Mouse (Mus musculus) right cerebral cortex, postnatal 4 days (tissue): ENCODE measurements around the gene 4930412O13Rik.

Experiments
- DNase-seq: peaks from one replicate; pipeline ENCODE4 v3.0.0-alpha.2; 2022

4930412O13Rik gene

DNA sequence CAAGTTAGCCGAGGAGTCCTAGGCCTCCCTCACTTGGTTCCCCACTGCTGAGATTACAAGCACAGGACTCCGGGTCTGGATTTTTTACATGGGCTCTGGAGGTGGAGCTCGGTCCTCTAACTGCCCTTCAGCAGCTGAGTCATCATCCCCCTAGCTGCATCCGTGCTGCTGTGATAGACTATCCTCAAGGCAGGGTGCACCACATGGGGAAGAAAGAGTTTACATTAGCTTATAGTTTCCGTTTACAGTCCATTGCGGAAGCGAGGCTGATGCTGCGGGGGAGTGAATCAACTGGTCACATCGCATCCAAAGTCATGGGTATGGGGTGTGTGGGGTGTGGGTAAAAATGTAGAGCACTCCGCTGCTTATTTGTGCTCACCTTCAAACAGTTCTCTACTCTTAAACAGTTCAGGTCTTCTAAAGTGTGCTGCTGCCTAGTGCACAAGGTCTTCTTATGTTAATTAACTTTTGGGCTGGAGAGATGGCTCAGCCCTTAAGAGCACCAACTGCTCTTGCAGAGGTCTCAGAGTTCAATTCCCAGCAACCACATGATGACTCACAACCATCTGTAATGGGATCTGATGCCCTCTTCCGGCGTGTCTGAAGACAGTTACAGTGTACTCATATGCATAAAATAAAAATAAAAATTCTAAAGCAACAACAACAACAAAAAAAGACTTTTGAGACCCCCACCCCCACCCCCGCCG lies 23.0 kb downstream of the 4930412O13Rik start:
- no peak for DNase-seq

DNA sequence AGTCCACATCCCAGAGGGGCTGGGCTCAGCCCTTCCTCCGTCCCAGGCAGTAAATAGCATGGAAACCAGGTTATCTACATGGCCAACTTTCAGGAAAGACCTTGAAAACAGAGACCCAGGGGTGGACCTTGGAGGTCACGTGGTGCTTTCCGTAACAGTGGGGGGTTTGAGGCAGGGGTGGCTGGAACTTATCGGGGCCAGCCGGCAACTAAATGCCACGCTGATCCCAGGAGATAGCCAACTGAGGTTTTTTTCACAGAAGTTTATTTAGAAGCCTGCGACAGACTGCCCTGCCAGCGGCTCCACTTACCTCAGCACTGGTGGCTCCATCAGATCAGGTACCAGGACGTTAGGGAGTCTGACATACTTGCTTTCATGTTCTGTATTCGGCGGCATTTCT lies 24.9 kb downstream of the 4930412O13Rik start:
- no peak for DNase-seq

DNA sequence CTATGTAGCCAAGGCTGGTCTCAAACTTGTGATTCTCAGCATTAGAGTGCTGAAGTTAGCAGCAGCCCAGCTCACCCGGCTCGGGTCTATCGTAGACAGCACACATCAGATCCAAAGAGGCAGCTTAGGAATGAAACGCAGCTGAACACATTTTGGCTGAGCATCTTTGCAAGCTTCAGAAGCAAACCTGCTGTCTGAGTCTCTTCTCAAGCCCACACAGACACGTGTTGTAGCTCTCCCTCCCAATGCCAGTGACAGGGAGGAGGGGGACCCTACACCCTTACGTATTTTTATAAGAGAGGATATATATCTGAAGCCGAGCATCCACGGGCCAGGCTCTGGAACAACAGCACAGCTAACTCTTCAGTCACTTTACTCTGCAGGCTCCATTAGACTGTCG lies 36.5 kb downstream of the 4930412O13Rik start:
- no peak for DNase-seq

- no peak for DNase-seq
Observed at GRCm38 (mm10) chr2:9918691-9919471, 37.8 kb downstream of the 4930412O13Rik start.

GRCm38 (mm10) chr2:9926194-9926904 lies 45.3 kb downstream of the 4930412O13Rik start:
- DNase-seq, result no peak

- no peak for DNase-seq
Observed at GRCm38 (mm10) chr2:9926905-9927283, 45.8 kb downstream of the 4930412O13Rik start.
